Mouse (Mus musculus): ENCODE results near the gene Orai2. TPM values are rescaled to one million over a fixed set of nuclear protein-coding genes. Genes with fewer than 3 reads are reported as not detected.
A peak's percentile ranks its signal among the peaks of the same experiment; 100 is the strongest.

Gene Orai2
- polyA plus RNA-seq, 1 experiment from 2014 or later: 18.9 TPM

GRCm38 (mm10) chr5:136144606-136145430 is 25.7 kb downstream of the Orai2 start:
- Histone ChIP-seq H3K9ac (no peak overlapping the region), H3K9me3 (no peaks in the 10 kb centered on the region), H3K4me3 (no peak overlapping the region), H3K36me3 (peaks cover 28% of the 10 kb centered on the region), H3K4me1 (no peaks in the 10 kb centered on the region), H3K27ac (no peak overlapping the region), H3K27me3 (replicated peaks) (no peaks in the 10 kb centered on the region), H3K4me2 (replicated peaks) (no peak overlapping the region)
- ATAC-seq (ENCODE audit: low FRiP score, low read depth): no peak
- 60% methylated on average over 12 of the region's 12 CpGs for WGBS

GRCm38 (mm10) chr5:136143161-136143755 is 27.3 kb downstream of the Orai2 start:
- no peak overlapping the region for H3K4me3 ChIP-seq
- no peaks in the 10 kb centered on the region for H3K9me3 ChIP-seq
- WGBS: 89% methylated on average over 6 of the region's 6 CpGs
- peaks cover 36% of the 10 kb centered on the region for H3K36me3 ChIP-seq
- H3K9ac ChIP-seq: no peak overlapping the region
- no peak for ATAC-seq (ENCODE audit: low FRiP score, low read depth)
- no peaks in the 10 kb centered on the region for H3K4me1 ChIP-seq
- H3K27me3 ChIP-seq (replicated peaks): no peaks in the 10 kb centered on the region
- no peak overlapping the region for H3K4me2 ChIP-seq (replicated peaks)
- H3K27ac ChIP-seq: no peak overlapping the region

GRCm38 (mm10) chr5:136142746-136143145 is 27.8 kb downstream of the Orai2 start:
- Histone ChIP-seq H3K36me3 (peaks cover 36% of the 10 kb centered on the region), H3K27me3 (replicated peaks) (no peaks in the 10 kb centered on the region), H3K4me2 (replicated peaks) (no peak overlapping the region), H3K4me3 (no peak overlapping the region), H3K9ac (no peak overlapping the region), H3K9me3 (no peaks in the 10 kb centered on the region), H3K4me1 (no peaks in the 10 kb centered on the region), H3K27ac (no peak overlapping the region)
- ATAC-seq (ENCODE audit: low FRiP score, low read depth): no peak
- 81% methylated on average over 5 of the region's 5 CpGs for WGBS

- Histone ChIP-seq H3K9ac (no peak overlapping the region), H3K4me3 (no peak overlapping the region), H3K36me3 (peaks cover 36% of the 10 kb centered on the region), H3K4me2 (replicated peaks) (no peak overlapping the region), H3K9me3 (no peaks in the 10 kb centered on the region), H3K27me3 (replicated peaks) (no peaks in the 10 kb centered on the region), H3K4me1 (peaks cover 13% of the 10 kb centered on the region), H3K27ac (no peak overlapping the region)
- ATAC-seq (ENCODE audit: low FRiP score, low read depth): no peak
- WGBS: 92% methylated on average over 10 of the region's 10 CpGs
These were observed 30.4 kb downstream of the Orai2 start for GRCm38 (mm10) chr5:136140057-136140482.

- no peaks in the 10 kb centered on the region for H3K9me3 ChIP-seq
- ATAC-seq (ENCODE audit: low FRiP score, low read depth): no peak
- H3K9ac ChIP-seq: no peak overlapping the region
- no peak overlapping the region for H3K27ac ChIP-seq
- H3K4me2 ChIP-seq (replicated peaks): no peak overlapping the region
- H3K4me3 ChIP-seq: no peak overlapping the region
- peaks cover 36% of the 10 kb centered on the region for H3K36me3 ChIP-seq
- WGBS: 96% methylated on average over 13 of the region's 13 CpGs
- H3K27me3 ChIP-seq (replicated peaks): no peaks in the 10 kb centered on the region
- peaks cover 20% of the 10 kb centered on the region for H3K4me1 ChIP-seq
These were observed 31.1 kb downstream of the Orai2 start for GRCm38 (mm10) chr5:136139393-136139792.

- no peak for ATAC-seq (ENCODE audit: low FRiP score, low read depth)
- H3K9me3 ChIP-seq: no peaks in the 10 kb centered on the region
- H3K4me3 ChIP-seq: no peak overlapping the region
- WGBS: 78% methylated on average over 13 of the region's 13 CpGs
- H3K27me3 ChIP-seq (replicated peaks): no peaks in the 10 kb centered on the region
- no peak overlapping the region for H3K9ac ChIP-seq
- peaks cover 20% of the 10 kb centered on the region for H3K4me1 ChIP-seq
- H3K4me2 ChIP-seq (replicated peaks): no peak overlapping the region
- no peak overlapping the region for H3K27ac ChIP-seq
- peaks cover 42% of the 10 kb centered on the region for H3K36me3 ChIP-seq
These were observed 32.7 kb downstream of the Orai2 start for GRCm38 (mm10) chr5:136137658-136138274.

GRCm38 (mm10) chr5:136136292-136136990 is 34.1 kb downstream of the Orai2 start:
- no peak for ATAC-seq (ENCODE audit: low FRiP score, low read depth)
- peaks cover 43% of the 10 kb centered on the region for H3K36me3 ChIP-seq

GRCm38 (mm10) chr5:136135571-136136291 is 34.8 kb downstream of the Orai2 start, which contains the start of the genes Lrwd1 and Alkbh4:
Gene Lrwd1, minus strand, starts transcription at chr5:136136074.
Gene Alkbh4, plus strand, starts transcription at chr5:136136146.
- Histone ChIP-seq H3K27me3 (replicated peaks) (no peaks in the 10 kb centered on the region), H3K36me3 (peaks cover 42% of the 10 kb centered on the region)

More at GRCm38 (mm10) chr5:136136292-136136990, 34.1 kb downstream of the Orai2 start:
- WGBS: 11% methylated on average over 20 of the region's 20 CpGs
- H3K4me3 ChIP-seq: peak overlapping the region; percentile 59
- H3K27ac ChIP-seq: no peak overlapping the region
- no peaks in the 10 kb centered on the region for H3K27me3 ChIP-seq (replicated peaks)
- peaks cover 20% of the 10 kb centered on the region for H3K4me1 ChIP-seq
- peak overlapping the region; percentile 74 for H3K9ac ChIP-seq
- H3K4me2 ChIP-seq (replicated peaks): peak overlapping the region; percentile 88
- no peaks in the 10 kb centered on the region for H3K9me3 ChIP-seq

GRCm38 (mm10) chr5:136122165-136122564 is 48.3 kb downstream of the Orai2 start:
- Histone ChIP-seq H3K4me3 (no peak overlapping the region), H3K27ac (no peak overlapping the region), H3K4me1 (peaks cover 12% of the 10 kb centered on the region), H3K36me3 (peaks cover 58% of the 10 kb centered on the region), H3K27me3 (replicated peaks) (no peaks in the 10 kb centered on the region), H3K4me2 (replicated peaks) (no peak overlapping the region), H3K9ac (no peak overlapping the region), H3K9me3 (no peaks in the 10 kb centered on the region)
- 89% methylated on average over 10 of the region's 10 CpGs for WGBS
- ATAC-seq (ENCODE audit: low FRiP score, low read depth): no peak

More at GRCm38 (mm10) chr5:136135571-136136291, 34.8 kb downstream of the Orai2 start, which contains the start of the genes Lrwd1 and Alkbh4:
- WGBS: 1% methylated on average over 60 of the region's 60 CpGs
- ATAC-seq (ENCODE audit: low FRiP score, low read depth): peak; percentile 92
- Histone ChIP-seq H3K27ac (no peak within 1 kb of the TSS), H3K4me1 (peaks cover 20% of the 10 kb centered on the region), H3K9ac (peak within 1 kb of the TSS; percentile 74), H3K4me3 (peak within 1 kb of the TSS; percentile 59), H3K4me2 (replicated peaks) (peak within 1 kb of the TSS; percentile 88), H3K9me3 (no peaks in the 10 kb centered on the region)

- peak overlapping the region; percentile 90 for H3K4me3 ChIP-seq
- H3K9me3 ChIP-seq: no peaks in the 10 kb centered on the region
- H3K4me1 ChIP-seq: peaks cover 21% of the 10 kb centered on the region
- peaks cover 16% of the 10 kb centered on the region for H3K36me3 ChIP-seq
- peak overlapping the region; percentile 91 for H3K4me2 ChIP-seq (replicated peaks)
- peak overlapping the region; percentile 80 for H3K9ac ChIP-seq
- under 1% methylated on average over 22 of the region's 22 CpGs for whole genome bisulfite sequencing
- H3K27ac ChIP-seq: no peak overlapping the region
- ATAC-seq (ENCODE audit: low FRiP score, low read depth): peak; percentile 53
- no peaks in the 10 kb centered on the region for H3K27me3 ChIP-seq (replicated peaks)
These were observed 53.8 kb downstream of the Orai2 start for GRCm38 (mm10) chr5:136116784-136117112.

Measured in neural tube, embryonic 12.5 days (tissue).